Mouse (Mus musculus) regulatory T cell (primary cell): ENCODE results near the gene Urb1.

Experiments used
- in situ Hi-C: fragments of 300-600 bp; cut with MboI, MseI; formaldehyde crosslinking; loops from one replicate; pipeline ENCODE4 v1.15.1; 2025; ENCODE audit warnings: high pct_unique_total_duplicates

The Urb1 gene

DNA sequence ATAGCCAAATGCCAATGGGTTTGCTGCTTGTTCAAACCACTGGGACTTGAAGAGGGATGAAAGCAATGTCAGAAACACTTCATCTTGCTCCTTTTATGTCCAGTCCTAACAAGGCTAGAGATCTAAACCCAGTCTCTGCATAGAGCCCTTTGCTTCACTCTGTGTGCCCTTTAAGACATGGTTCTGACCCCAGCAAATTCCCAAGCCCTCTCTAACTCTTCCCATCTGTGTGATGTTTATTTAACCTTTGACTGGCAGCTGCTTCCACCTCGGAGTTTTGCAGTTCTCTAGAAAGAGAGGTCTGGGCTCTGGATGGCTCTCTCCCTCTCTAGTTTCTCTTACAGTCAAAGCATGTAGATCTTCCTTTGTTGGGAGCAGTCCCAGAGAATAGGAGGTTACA lies 106.6 kb downstream of the Urb1 start:
- in situ Hi-C loops, result loop anchor here (25.0 kb wide), 1 partner anchor 316 kb away; the partner anchor contains the start of gene Hunk

DNA sequence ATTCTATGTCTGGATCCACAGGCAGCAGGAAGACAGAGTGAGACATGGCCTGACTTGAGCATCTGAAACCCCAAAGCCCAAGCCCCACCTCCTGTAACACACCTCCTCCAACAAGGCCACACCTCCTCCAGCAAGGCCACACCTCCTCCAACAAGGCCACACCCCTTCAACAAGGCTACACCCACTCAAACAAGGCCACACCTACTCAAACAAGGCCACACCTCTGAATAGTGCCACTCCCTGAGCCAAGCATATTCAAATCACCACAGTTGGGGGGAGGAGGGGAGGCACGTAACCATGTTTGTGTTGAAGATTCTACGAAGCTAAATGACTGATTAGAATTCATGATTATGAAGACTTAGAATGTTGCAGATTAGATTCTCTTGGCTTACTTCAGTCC lies 108.7 kb downstream of the Urb1 start:
- in situ Hi-C loops, result loop anchor here (25.0 kb wide), 1 partner anchor 314 kb away; the partner anchor contains the start of gene Hunk
